Mouse (Mus musculus) neutrophil, adult 65 days (primary cell): Measurements from ENCODE around the gene Dennd4c. TPM values are rescaled to one million over a fixed set of nuclear protein-coding genes. Genes with fewer than 3 reads are reported as not detected.

Experiments used
- total RNA-seq: library from RNA; stranded (reverse); gene quantifications from 2 replicates; pipeline ENCODE4 v1.2.4, GENCODE M21; 2023

Gene Dennd4c
- 9.7 and 13.6 TPM in 2 replicates for total RNA-seq

GRCm38 (mm10) chr4:86748336-86749291 is at the start of gene Dennd4c:
Gene Dennd4c (plus strand): TSS chr4:86748555.

GRCm38 (mm10) chr4:86857113-86858069 is 109.0 kb downstream of the Dennd4c start, which contains the start of gene Rps6:
Gene Rps6 (minus strand): TSS chr4:86857412.

GRCm38 (mm10) chr4:86874146-86874847 is 125.9 kb downstream of the Dennd4c start, which contains the start of gene Acer2:
Gene Acer2 (plus strand): TSS chr4:86874396.

Other genes with a start within 250 kb of the Dennd4c start
- gene Saxo1, start 190.2 kb upstream of the Dennd4c start, total RNA-seq, result not detected in 2 replicates
- 38.6 and 39.9 TPM in 2 replicates for gene Rraga, start 172.9 kb upstream of the Dennd4c start, total RNA-seq
- gene Haus6, start 136.5 kb upstream of the Dennd4c start, total RNA-seq, result 5.4 and 14.4 TPM in 2 replicates
- gene Plin2, start 78.5 kb upstream of the Dennd4c start, total RNA-seq, result 208 and 243 TPM in 2 replicates
- gene Rps6, start 108.9 kb downstream of the Dennd4c start, total RNA-seq, result 422 and 506 TPM in 2 replicates
- gene Acer2, start 125.8 kb downstream of the Dennd4c start, total RNA-seq, result 0.57 TPM in 1 of 2 replicates, not detected in the other